Mouse (Mus musculus) small intestine, adult 2 months (tissue): ENCODE data around the gene Cfap299.

ENCODE experiments used
- CTCF ChIP-seq: fragments of 200-500 bp; IDR thresholded peaks from 2 replicates; pipeline ENCODE4 v1.5.1; 2012; ENCODE audit warnings: low read depth, mild to moderate bottlenecking, control low read depth, inconsistent platforms, low read length, moderate library complexity, mixed read lengths; ENCODE audit not compliant: insufficient replicate concordance, insufficient read length; ENCODE audit errors: extremely low read depth
- POLR2A ChIP-seq: fragments of 200-500 bp; IDR thresholded peaks from 2 replicates; pipeline ENCODE4 v1.6.1; 2012; ENCODE audit warnings: low read depth, mild to moderate bottlenecking, control low read depth, inconsistent platforms, low read length, moderate library complexity

DNA sequence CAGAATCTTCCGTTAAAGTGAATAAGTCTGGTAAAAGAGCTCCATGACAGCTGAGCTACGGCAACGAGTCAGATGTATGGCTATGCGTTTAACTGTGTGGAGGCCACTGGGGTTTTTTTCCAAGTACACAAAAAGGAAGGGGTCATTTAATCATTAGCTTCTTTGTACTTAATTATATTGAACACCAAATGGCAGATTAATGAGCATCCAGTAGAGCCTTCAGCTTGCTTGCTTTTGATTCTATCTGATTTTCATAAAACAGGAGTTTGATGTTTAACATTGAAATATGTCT lies 47.6 kb downstream of the Cfap299 start:
- TF ChIP-seq CTCF (no peak), POLR2A (no peak)
